Mouse (Mus musculus) liver, embryonic 12.5 days (tissue): ENCODE results near the gene Wnt1. TPM values are rescaled to one million over a fixed set of nuclear protein-coding genes. Genes with fewer than 3 reads are reported as not detected.
A peak's percentile ranks its signal among the peaks of the same experiment; 100 is the strongest.

ENCODE experiments used
- ATAC-seq: fragments of 200-750 bp; cut with Nextera tagmentation; 2 replicates; pipeline ENCODE4 v1.8.0; 2017; ENCODE audit warnings: moderate number of reproducible peaks, mild to moderate bottlenecking, moderate library complexity
- H3K27ac ChIP-seq: fragments of 300-500 bp; sonication (generic); 2 replicates; pipeline ENCODE4 v1.5.1; 2016; ENCODE audit warnings: mild to moderate bottlenecking
- H3K27me3 ChIP-seq: fragments of 300-500 bp; sonication (generic); replicated peaks from 2 replicates; pipeline ENCODE4 v1.6.1; 2016; ENCODE audit warnings: mild to moderate bottlenecking, moderate library complexity
- H3K36me3 ChIP-seq: fragments of 300-500 bp; sonication (generic); 2 replicates; pipeline ENCODE4 v1.6.1; 2016; ENCODE audit warnings: mild to moderate bottlenecking, moderate library complexity
- H3K4me1 ChIP-seq: fragments of 300-500 bp; sonication (generic); 2 replicates; pipeline ENCODE4 v1.6.1; 2016
- H3K4me2 ChIP-seq: fragments of 300-500 bp; sonication (generic); 2 replicates; pipeline ENCODE4 v1.6.1; 2016; ENCODE audit warnings: mild to moderate bottlenecking, moderate library complexity
- H3K4me3 ChIP-seq: fragments of 300-500 bp; sonication (generic); 2 replicates; pipeline ENCODE4 v1.5.1; 2016; ENCODE audit warnings: mild to moderate bottlenecking, moderate library complexity
- H3K9ac ChIP-seq: fragments of 300-500 bp; sonication (generic); 2 replicates; pipeline ENCODE4 v1.6.1; 2016; ENCODE audit warnings: mild to moderate bottlenecking, moderate library complexity
- H3K9me3 ChIP-seq: fragments of 300-500 bp; sonication (generic); replicated peaks from 2 replicates; pipeline ENCODE4 v1.6.1; 2016; ENCODE audit warnings: mild to moderate bottlenecking, moderate library complexity
- WGBS: fragments of 180-500 bp; shearing (Covaris S2); methylation state at CpG from one replicate; pipeline ENCODE4 v1.1.7; 2016; ENCODE audit not compliant: insufficient replicate concordance; 5-methylcytosine and 5-hydroxymethylcytosine counted together
- polyA plus RNA-seq: library from polyadenylated mRNA; unstranded; fragments of >200 nt; fragmentation: Nextera tagmentation; extraction: Ambion mirVana; gene quantifications from 2 replicates; pipeline ENCODE4 v1.2.1, GENCODE M21; 2016

The Wnt1 gene
- polyA plus RNA-seq, 1 experiment from 2014 or later, result not detected

DNA sequence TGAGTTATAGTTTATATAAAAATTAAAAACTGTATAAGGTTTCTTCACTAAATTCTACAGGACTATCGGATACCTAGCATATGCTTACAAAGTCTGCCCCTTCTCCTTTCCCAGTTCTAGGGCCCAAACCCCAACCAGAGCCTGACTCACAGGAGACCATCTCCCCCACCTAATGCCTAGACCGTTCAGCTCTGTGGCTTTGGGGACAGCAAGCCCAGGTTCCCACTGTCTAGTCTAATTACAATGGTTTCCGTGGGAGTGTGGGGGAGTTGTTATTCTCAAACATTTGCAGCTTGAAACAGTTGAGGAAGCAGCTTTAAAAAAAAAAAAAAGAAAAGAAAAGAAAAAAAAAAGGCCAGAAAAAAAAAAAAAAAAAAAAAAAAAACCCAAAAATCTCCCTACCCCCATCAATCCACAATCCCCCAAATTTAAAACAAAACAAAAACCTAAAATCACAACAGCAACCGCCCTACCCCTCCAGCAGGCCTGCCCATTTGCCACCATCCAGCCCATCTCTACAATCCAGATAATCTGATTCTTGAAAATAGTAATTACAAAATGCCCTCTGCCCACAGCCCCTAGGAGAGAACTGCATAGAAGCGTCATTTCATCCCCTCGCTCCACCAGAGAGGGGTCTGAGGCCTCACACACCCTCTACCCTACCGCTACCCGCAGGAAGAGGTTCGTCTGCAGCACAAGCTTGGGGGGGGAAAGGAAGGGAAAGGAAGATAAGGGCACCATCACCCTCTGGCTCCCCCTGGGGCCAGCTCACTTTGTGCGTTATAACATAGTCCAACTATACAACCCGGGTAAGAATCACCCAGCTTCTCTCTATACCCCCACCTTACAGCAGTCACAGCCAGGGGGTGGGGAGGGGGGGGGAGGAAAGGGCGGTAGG lies 42.8 kb downstream of the Wnt1 start:
- H3K4me2 ChIP-seq, result peak overlapping the region; percentile 77
- no peaks in the 10 kb centered on the region for H3K9me3 ChIP-seq
- H3K9ac ChIP-seq, result peak overlapping the region; percentile 95
- peaks cover 59% of the 10 kb centered on the region for H3K36me3 ChIP-seq
- WGBS, result 16% methylated on average over 11 of the region's 12 CpGs
- H3K27ac ChIP-seq, result peak overlapping the region; percentile 99
- no peaks in the 10 kb centered on the region for H3K27me3 ChIP-seq
- H3K4me3 ChIP-seq, result peak overlapping the region; percentile 83
- ATAC-seq, result peak; percentile 36
- peaks cover 81% of the 10 kb centered on the region for H3K4me1 ChIP-seq

DNA sequence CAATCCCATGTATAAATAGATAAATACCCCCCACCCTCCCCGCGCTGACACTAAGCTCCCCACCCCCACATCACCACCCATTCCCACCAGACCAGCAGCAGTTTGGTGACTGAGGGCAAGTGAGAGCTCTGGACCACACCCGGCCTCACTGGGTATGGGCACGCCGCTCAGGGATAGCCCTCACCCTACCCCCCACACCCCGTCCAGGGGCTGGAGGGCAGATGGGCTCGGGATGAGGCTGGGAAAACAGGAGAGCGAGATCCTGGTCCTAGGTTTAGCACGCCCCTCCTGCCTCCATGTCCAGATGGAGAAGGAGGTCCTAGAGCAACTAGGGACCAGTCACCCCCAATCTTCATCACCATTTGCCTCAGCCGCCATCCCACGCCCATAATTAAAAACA lies 43.6 kb downstream of the Wnt1 start:
- 60% methylated on average over 11 of the region's 11 CpGs for WGBS
- no peak for ATAC-seq
- H3K4me2 ChIP-seq, result peak overlapping the region; percentile 77

DNA sequence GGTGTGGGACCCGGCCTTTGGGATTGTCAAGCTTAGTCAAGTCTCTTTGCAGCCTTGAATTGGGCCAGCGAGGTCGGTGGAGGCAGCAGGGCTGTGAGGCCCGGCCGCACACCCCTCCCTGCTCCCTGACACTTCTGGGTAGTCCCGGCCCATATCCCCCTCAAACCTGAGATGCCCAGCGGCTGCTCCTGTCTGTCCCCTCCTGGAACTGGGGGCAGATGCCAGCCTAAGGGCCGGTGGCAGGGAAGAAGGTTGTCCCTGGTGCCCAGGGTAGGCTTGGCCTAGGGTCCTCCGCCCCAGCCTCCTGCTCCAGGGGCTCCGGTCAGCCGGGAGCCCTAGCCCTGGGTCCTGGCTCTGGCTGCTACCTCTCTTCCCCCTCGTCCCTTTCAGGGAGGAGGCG lies 44.4 kb downstream of the Wnt1 start:
- Histone ChIP-seq H3K4me2 (no peak overlapping the region), H3K4me3 (no peak overlapping the region), H3K27me3 (no peaks in the 10 kb centered on the region), H3K9me3 (no peaks in the 10 kb centered on the region), H3K27ac (peak overlapping the region; percentile 86; the same call in 1 of the 2 replicates), H3K36me3 (peaks cover 66% of the 10 kb centered on the region), H3K9ac (no peak overlapping the region), H3K4me1 (peaks cover 81% of the 10 kb centered on the region)
- 84% methylated on average over 13 of the region's 13 CpGs for WGBS
- no peak for ATAC-seq

More for the DNA sequence above, 43.6 kb downstream of the Wnt1 start:
- peak overlapping the region; percentile 8; the same call in 1 of the 2 replicates for H3K4me3 ChIP-seq
- H3K27me3 ChIP-seq, result no peaks in the 10 kb centered on the region
- H3K4me1 ChIP-seq, result peaks cover 81% of the 10 kb centered on the region
- H3K9ac ChIP-seq, result peak overlapping the region; percentile 61
- H3K9me3 ChIP-seq, result no peaks in the 10 kb centered on the region
- peak overlapping the region; percentile 86 for H3K27ac ChIP-seq
- H3K36me3 ChIP-seq, result peaks cover 61% of the 10 kb centered on the region

DNA sequence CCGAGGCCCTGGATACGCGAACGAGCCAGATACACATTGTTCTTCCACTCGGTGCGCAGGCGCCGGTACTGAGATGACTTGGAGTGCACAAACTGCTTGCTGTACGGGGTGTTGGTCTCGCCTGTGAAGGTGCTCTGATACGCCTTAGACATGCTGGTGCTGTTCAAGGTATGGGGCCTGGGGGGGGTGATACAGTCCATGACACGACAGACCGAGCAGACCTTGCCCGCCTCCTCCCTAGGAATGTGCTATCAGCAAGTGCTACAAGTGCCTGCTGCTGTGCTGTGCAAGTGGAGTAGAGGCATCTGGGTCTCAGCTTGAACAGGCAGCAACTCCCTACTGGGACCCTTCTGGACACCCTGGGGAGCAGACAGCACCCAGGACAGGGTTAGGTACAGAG lies 45.6 kb downstream of the Wnt1 start:
- Histone ChIP-seq H3K9me3 (no peaks in the 10 kb centered on the region), H3K27ac (peak overlapping the region; percentile 94), H3K4me3 (no peak overlapping the region), H3K4me1 (peaks cover 74% of the 10 kb centered on the region), H3K9ac (no peak overlapping the region), H3K27me3 (no peaks in the 10 kb centered on the region), H3K4me2 (no peak overlapping the region), H3K36me3 (peaks cover 74% of the 10 kb centered on the region)
- no peak for ATAC-seq
- 88% methylated on average over 14 of the region's 14 CpGs for WGBS

DNA sequence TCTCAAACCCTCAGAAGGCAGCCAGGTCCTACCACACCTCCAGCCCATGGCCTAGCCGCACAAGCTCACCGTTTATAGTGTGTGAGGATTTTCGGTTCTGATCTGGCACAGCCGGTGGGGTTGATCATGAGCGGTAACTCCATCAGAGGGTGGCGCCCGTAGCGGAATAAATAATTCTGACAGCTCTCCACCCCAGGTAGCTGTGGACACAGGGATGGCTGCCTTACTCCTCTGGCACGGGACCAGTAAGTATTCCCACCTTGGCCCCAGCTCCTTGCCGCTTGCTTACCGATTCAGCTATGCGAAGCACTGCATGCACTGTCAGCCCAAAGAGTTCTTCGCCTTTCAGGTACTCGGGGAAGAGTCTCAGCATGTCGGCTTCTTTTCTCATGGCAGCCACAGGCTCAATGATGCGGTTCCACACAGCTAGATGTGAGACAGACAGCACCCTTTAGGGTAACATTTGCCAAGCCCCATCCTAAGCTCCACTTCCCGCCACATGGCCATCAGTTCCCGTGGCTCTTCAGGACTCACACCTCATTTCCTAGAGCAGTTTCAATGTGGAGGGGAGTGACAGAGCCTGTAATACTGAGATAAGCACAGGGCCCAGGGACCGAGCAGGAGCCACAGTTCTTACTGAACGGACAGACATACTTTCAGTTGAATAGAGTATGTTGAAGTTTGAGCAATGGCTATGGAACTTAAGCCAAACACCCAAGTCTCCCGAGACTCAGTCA lies 47.5 kb downstream of the Wnt1 start:
- WGBS, result 65% methylated on average over 21 of the region's 21 CpGs
- Histone ChIP-seq H3K4me1 (peaks cover 68% of the 10 kb centered on the region), H3K4me3 (peak overlapping the region; percentile 30), H3K9me3 (no peaks in the 10 kb centered on the region), H3K27me3 (no peaks in the 10 kb centered on the region), H3K36me3 (peaks cover 93% of the 10 kb centered on the region), H3K27ac (peak overlapping the region; percentile 94), H3K4me2 (peak overlapping the region; percentile 61), H3K9ac (peak overlapping the region; percentile 63)
- ATAC-seq, result peak; percentile 90

DNA sequence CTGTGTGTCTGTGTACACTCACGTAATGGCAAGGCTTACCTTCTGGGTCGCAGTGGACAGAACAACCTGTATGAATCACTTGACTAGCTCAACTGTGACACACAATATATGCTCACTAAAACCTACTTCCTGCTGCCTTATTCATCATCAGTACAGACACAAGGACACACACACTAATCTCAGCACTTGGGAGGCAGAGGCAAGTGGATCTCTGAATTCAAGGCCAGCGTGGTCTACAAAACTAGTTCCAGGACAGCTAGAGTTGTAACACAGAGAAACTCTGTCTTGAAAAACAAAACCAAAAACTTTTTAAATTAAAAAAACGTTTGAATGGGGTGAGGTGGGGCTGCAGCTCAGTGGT lies 48.1 kb downstream of the Wnt1 start:
- peak overlapping the region; percentile 61 for H3K4me2 ChIP-seq
- WGBS, result 50% methylated on average over 4 of the region's 4 CpGs
- H3K27me3 ChIP-seq, result no peaks in the 10 kb centered on the region
- H3K36me3 ChIP-seq, result peaks cover 98% of the 10 kb centered on the region
- no peaks in the 10 kb centered on the region for H3K9me3 ChIP-seq
- H3K27ac ChIP-seq, result peak overlapping the region; percentile 94
- peak overlapping the region; percentile 63 for H3K9ac ChIP-seq
- H3K4me3 ChIP-seq, result peak overlapping the region; percentile 10; the same call in 1 of the 2 replicates
- peaks cover 64% of the 10 kb centered on the region for H3K4me1 ChIP-seq
- peak; percentile 47 for ATAC-seq

DNA sequence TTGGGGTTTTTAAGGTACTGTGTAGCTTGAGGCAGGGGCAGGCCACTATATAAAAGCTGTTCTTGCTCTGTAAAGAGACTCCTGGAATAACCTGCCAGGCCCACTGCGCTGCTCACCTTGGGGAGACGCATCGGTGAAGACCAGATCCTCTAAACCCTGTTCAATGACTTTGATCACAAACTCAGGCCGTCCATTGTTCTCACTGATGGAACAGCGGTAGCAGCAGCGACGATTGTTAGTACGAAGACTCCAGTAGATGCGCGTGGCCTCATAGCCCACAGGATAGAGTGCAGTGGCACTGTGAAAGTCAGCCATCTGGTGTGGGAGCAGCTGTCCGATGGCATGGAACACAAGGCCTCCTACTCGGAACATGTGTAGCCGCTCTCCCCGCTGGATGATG lies 49.5 kb downstream of the Wnt1 start:
- H3K36me3 ChIP-seq, result peaks cover 100% of the 10 kb centered on the region
- H3K4me3 ChIP-seq, result no peak overlapping the region
- no peak overlapping the region for H3K9ac ChIP-seq
- no peak for ATAC-seq
- peak overlapping the region; percentile 43; the same call in 1 of the 2 replicates for H3K27ac ChIP-seq
- H3K4me1 ChIP-seq, result peaks cover 56% of the 10 kb centered on the region
- H3K27me3 ChIP-seq, result no peaks in the 10 kb centered on the region
- 90% methylated on average over 14 of the region's 14 CpGs for WGBS
- no peak overlapping the region for H3K4me2 ChIP-seq
- H3K9me3 ChIP-seq, result no peaks in the 10 kb centered on the region

DNA sequence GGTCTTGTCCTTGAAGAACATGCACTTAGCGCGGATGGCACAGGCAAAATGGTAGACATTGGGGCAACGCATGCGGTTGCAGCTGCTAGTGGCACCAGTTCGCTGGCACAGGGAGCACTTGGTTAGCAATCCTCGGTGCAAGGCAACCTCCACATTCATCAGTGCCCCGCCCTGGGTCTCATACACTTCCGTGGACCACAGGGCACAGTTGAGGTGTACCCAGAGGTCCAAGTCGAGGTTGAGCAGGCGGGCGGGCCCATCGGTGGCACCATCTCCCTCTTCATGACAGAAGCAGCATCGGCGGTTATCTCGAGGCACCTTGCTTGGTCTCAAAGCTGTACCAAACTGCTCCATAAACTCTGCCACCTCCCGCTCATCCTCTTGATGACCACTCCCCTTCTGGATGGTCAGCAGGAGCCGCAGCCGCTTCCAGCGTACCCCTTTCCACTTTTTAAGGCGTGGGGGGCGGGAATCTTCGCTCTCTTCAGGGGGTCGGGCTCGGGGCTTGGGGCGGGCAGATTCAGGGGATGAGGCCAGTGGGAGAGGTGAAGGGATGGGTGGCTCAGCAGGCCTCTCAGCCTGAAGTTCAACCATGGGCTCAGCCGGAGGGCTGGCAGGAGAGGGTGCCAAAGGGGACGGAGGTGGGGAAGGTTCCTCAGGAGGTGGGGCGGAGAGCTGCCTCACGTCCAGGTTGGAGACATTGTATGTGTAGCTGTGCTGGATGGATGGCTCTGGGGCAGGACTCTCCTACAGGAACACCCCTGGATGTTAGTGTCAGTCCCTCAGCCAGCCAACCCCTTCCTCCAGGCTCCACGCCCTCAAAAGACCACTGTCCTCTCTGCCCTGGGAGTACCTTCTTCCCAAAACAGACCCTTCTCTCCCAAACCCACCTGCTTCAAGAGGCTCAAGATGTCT lies 50.3 kb downstream of the Wnt1 start:
- Histone ChIP-seq H3K27me3 (no peaks in the 10 kb centered on the region), H3K9ac (no peak overlapping the region), H3K4me3 (no peak overlapping the region), H3K36me3 (peaks cover 100% of the 10 kb centered on the region), H3K4me1 (peaks cover 59% of the 10 kb centered on the region), H3K27ac (no peak overlapping the region), H3K4me2 (no peak overlapping the region), H3K9me3 (no peaks in the 10 kb centered on the region)
- WGBS, result 92% methylated on average over 30 of the region's 30 CpGs
- no peak for ATAC-seq

Other genes with a start within 250 kb of the Wnt1 start
- gene Ccnt1, start 218.9 kb upstream of the Wnt1 start, polyA plus RNA-seq, result 34.4 and 35.5 TPM in 2 replicates
- not detected in 2 replicates for gene 4930415O20Rik, start 218.9 kb upstream of the Wnt1 start, polyA plus RNA-seq
- gene Adcy6, start 179.8 kb upstream of the Wnt1 start, polyA plus RNA-seq, result 9.7 and 10.2 TPM in 2 replicates
- 3.8 and 4.9 TPM in 2 replicates for gene Cacnb3, start 159.0 kb upstream of the Wnt1 start, polyA plus RNA-seq
- gene Ddx23, start 127.0 kb upstream of the Wnt1 start, polyA plus RNA-seq, result 15.9 and 16.2 TPM in 2 replicates
- 0.30 and 0.50 TPM in 2 replicates for gene Rnd1, start 112.4 kb upstream of the Wnt1 start, polyA plus RNA-seq
- 0.06 TPM in 1 of 2 replicates, not detected in the other for gene Ccdc65, start 81.7 kb upstream of the Wnt1 start, polyA plus RNA-seq
- gene Fkbp11, start 61.7 kb upstream of the Wnt1 start, polyA plus RNA-seq, result 83.5 and 90.2 TPM in 2 replicates
- 22.4 TPM in 2 replicates for gene Arf3, start 26.6 kb upstream of the Wnt1 start, polyA plus RNA-seq
- gene Wnt10b, start 11.7 kb upstream of the Wnt1 start, polyA plus RNA-seq, result not detected in 2 replicates
- not detected in 2 replicates for gene Ddn, start 19.6 kb downstream of the Wnt1 start, polyA plus RNA-seq
- 114 TPM in 2 replicates for gene Prkag1, start 41.7 kb downstream of the Wnt1 start, polyA plus RNA-seq
- 7.0 TPM in 2 replicates for gene Kmt2d, start 81.3 kb downstream of the Wnt1 start, polyA plus RNA-seq
- 4.9 TPM in 2 replicates for gene Rhebl1, start 104.7 kb downstream of the Wnt1 start, polyA plus RNA-seq
- gene Dhh, start 108.7 kb downstream of the Wnt1 start, polyA plus RNA-seq, result 0.25 and 0.32 TPM in 2 replicates
- gene Lmbr1l, start 128.4 kb downstream of the Wnt1 start, polyA plus RNA-seq, result 4.4 and 4.6 TPM in 2 replicates
- gene Tuba1b, start 144.7 kb downstream of the Wnt1 start, polyA plus RNA-seq, result 1,333 and 1,388 TPM in 2 replicates
- not detected in 2 replicates for gene Gm49450, start 163.7 kb downstream of the Wnt1 start, polyA plus RNA-seq
- gene Tuba1a, start 163.8 kb downstream of the Wnt1 start, polyA plus RNA-seq, result 180 and 181 TPM in 2 replicates
- 242 and 244 TPM in 2 replicates for gene Tuba1c, start 240.0 kb downstream of the Wnt1 start, polyA plus RNA-seq